Mouse (Mus musculus): ENCODE results near the gene Cep170b. TPM values are rescaled to one million over a fixed set of nuclear protein-coding genes. Genes with fewer than 3 reads are reported as not detected.

Cep170b gene
- total and polyA plus RNA-seq, 2 experiments from 2014 or later, result 2.4 to 17.6 TPM

DNA sequence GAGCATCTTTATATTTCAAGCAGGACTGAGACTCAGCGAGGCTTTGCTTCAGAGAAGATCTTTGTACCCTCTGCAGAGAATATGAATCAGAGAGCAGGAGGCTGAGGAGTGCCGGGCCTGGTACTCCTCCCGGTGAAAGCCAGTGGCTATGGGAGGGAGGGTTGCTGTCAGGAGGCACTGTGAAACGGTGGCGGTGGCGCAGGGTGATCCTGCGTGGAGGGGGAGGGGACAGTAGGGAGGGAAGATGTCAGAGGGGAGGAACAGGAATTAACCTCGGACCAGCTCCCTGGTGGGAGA lies 12.7 kb upstream of the Cep170b start:
- H3K4me2 ChIP-seq (ENCODE audit: low read depth, low read length), result no peak overlapping the region
- no peaks in the 10 kb centered on the region for H3K4me1 ChIP-seq (ENCODE audit: control insufficient read depth, insufficient read depth)
- no peaks in the 10 kb centered on the region for H3K9me3 ChIP-seq (replicated peaks; ENCODE audit: control insufficient read depth, low read length)
- WGBS, result 12% methylated on average over 8 of the region's 8 CpGs
- TF ChIP-seq CTCF (IDR thresholded peaks at IDR 0.05; ENCODE audit: low read depth), result no peak
- no peak for TF ChIP-seq EP300 (IDR thresholded peaks at IDR 0.05; ENCODE audit: low read depth)
- no peak overlapping the region for H3K9ac ChIP-seq (replicated peaks; ENCODE audit: low read depth, low read length)
- no peak for DNase-seq (ENCODE audit: low spot score)
- no peaks in the 10 kb centered on the region for H3K36me3 ChIP-seq (replicated peaks; ENCODE audit: control insufficient read depth, insufficient read depth, low read length)
- ATAC-seq (ENCODE audit: insufficient read depth, low read depth), result no peak
- H3K27me3 ChIP-seq (ENCODE audit: control insufficient read depth, insufficient read depth, low read length), result peaks cover 12% of the 10 kb centered on the region; the same call in 1 of the 2 replicates
- H3K4me3 ChIP-seq (ENCODE audit: low read depth, low read length), result no peak overlapping the region
- no peak overlapping the region for H3K27ac ChIP-seq (ENCODE audit: low read depth)

- 54% methylated on average over 3 of the region's 3 CpGs for WGBS
- ATAC-seq (ENCODE audit: insufficient read depth, low read depth), result no peak
- no peak overlapping the region for H3K27ac ChIP-seq (ENCODE audit: low read depth)
These were observed 6.3 kb upstream of the Cep170b start for GRCm38 (mm10) chr12:112713984-112714383.

DNA sequence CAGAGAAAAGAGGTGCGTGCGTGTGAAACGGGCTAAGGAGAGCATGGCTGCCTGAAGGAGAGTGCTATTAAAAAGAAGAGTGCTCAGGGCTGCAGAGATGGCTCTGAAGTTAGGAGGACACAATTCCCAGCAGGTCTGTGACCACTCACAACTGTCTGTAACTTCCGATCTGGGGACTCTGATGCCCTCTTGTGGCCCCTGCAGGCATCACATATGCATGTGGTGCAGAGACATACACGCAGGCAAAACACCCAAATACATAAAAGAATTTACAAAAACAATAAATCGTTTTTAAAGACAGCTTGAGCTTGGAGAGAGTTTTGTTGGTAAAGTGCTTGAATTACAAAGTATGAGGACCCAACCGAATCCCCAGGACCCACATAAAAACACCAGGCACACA lies 3.1 kb upstream of the Cep170b start:
- ATAC-seq (ENCODE audit: insufficient read depth, low read depth) (no peak), DNase-seq (ENCODE audit: low spot score) (no peak)
- WGBS, result 39% methylated on average over 7 of the region's 7 CpGs
- H3K9me3 ChIP-seq (replicated peaks; ENCODE audit: control insufficient read depth, low read length), result no peaks in the 10 kb centered on the region
- 0 out of 2 replicates have a peak, but pooled peaks cover 7% of the 10 kb centered on the region for H3K27me3 ChIP-seq (ENCODE audit: control insufficient read depth, insufficient read depth, low read length)
- H3K27ac ChIP-seq (ENCODE audit: low read depth), result no peak overlapping the region
- H3K36me3 ChIP-seq (replicated peaks; ENCODE audit: control insufficient read depth, insufficient read depth, low read length), result no peaks in the 10 kb centered on the region
- H3K4me3 ChIP-seq (ENCODE audit: low read depth, low read length), result no peak overlapping the region
- H3K4me2 ChIP-seq (ENCODE audit: low read depth, low read length), result no peak overlapping the region
- 0 out of 2 replicates have a peak, but pooled peaks cover 8% of the 10 kb centered on the region for H3K4me1 ChIP-seq (ENCODE audit: control insufficient read depth, insufficient read depth)
- peak; percentile 59 for TF ChIP-seq CTCF (IDR thresholded peaks at IDR 0.05; ENCODE audit: low read depth)
- TF ChIP-seq EP300 (IDR thresholded peaks at IDR 0.05; ENCODE audit: low read depth), result no peak
- no peak overlapping the region for H3K9ac ChIP-seq (replicated peaks; ENCODE audit: low read depth, low read length)

More at GRCm38 (mm10) chr12:112713984-112714383, 6.3 kb upstream of the Cep170b start:
- Histone ChIP-seq H3K27me3 (ENCODE audit: control insufficient read depth, insufficient read depth, low read length) (0 out of 2 replicates have a peak, but pooled peaks cover 2% of the 10 kb centered on the region), H3K9me3 (replicated peaks; ENCODE audit: control insufficient read depth, low read length) (no peaks in the 10 kb centered on the region), H3K4me3 (ENCODE audit: low read depth, low read length) (no peak overlapping the region), H3K4me1 (ENCODE audit: control insufficient read depth, insufficient read depth) (no peaks in the 10 kb centered on the region), H3K4me2 (ENCODE audit: low read depth, low read length) (no peak overlapping the region), H3K9ac (replicated peaks; ENCODE audit: low read depth, low read length) (no peak overlapping the region), H3K36me3 (replicated peaks; ENCODE audit: control insufficient read depth, insufficient read depth, low read length) (no peaks in the 10 kb centered on the region)
- no peak for TF ChIP-seq EP300 (IDR thresholded peaks at IDR 0.05; ENCODE audit: low read depth)
- TF ChIP-seq CTCF (IDR thresholded peaks at IDR 0.05; ENCODE audit: low read depth), result no peak
- DNase-seq (ENCODE audit: low spot score), result peak; percentile 17

- Histone ChIP-seq H3K9me3 (replicated peaks; ENCODE audit: control insufficient read depth, low read length) (no peaks in the 10 kb centered on the region), H3K4me1 (ENCODE audit: control insufficient read depth, insufficient read depth) (peaks cover 12% of the 10 kb centered on the region; the same call in 1 of the 2 replicates), H3K36me3 (replicated peaks; ENCODE audit: control insufficient read depth, insufficient read depth, low read length) (no peaks in the 10 kb centered on the region), H3K4me2 (ENCODE audit: low read depth, low read length) (no peak overlapping the region), H3K4me3 (ENCODE audit: low read depth, low read length) (no peak overlapping the region), H3K27me3 (ENCODE audit: control insufficient read depth, insufficient read depth, low read length) (0 out of 2 replicates have a peak, but pooled peaks cover 7% of the 10 kb centered on the region), H3K9ac (replicated peaks; ENCODE audit: low read depth, low read length) (no peak overlapping the region), H3K27ac (ENCODE audit: low read depth) (no peak overlapping the region)
- DNase-seq (ENCODE audit: low spot score) (no peak), ATAC-seq (ENCODE audit: insufficient read depth, low read depth) (no peak)
- WGBS, result 67% methylated on average over 5 of the region's 5 CpGs
- TF ChIP-seq CTCF (IDR thresholded peaks at IDR 0.05; ENCODE audit: low read depth) (no peak), EP300 (IDR thresholded peaks at IDR 0.05; ENCODE audit: low read depth) (no peak)
These were observed 1.3 kb upstream of the Cep170b start for GRCm38 (mm10) chr12:112718995-112719394.

- TF ChIP-seq EP300 (IDR thresholded peaks at IDR 0.05; ENCODE audit: low read depth) (no peak), CTCF (IDR thresholded peaks at IDR 0.05; ENCODE audit: low read depth) (no peak)
- no peak overlapping the region; the same call in 1 of the 2 replicates for H3K9ac ChIP-seq (replicated peaks; ENCODE audit: low read depth, low read length)
- peak overlapping the region; percentile 44; the same call in 1 of the 2 replicates for H3K27ac ChIP-seq (ENCODE audit: low read depth)
- DNase-seq (ENCODE audit: low spot score) (no peak), ATAC-seq (ENCODE audit: insufficient read depth, low read depth) (peak; percentile 25; the same call in 1 of the 2 replicates)
- H3K9me3 ChIP-seq (replicated peaks; ENCODE audit: control insufficient read depth, low read length), result no peaks in the 10 kb centered on the region
- H3K4me2 ChIP-seq (ENCODE audit: low read depth, low read length), result peak overlapping the region; percentile 99
- H3K27me3 ChIP-seq (ENCODE audit: control insufficient read depth, insufficient read depth, low read length), result 0 out of 2 replicates have a peak, but pooled peaks cover 7% of the 10 kb centered on the region
- WGBS, result 54% methylated on average over 12 of the region's 12 CpGs
- no peaks in the 10 kb centered on the region for H3K36me3 ChIP-seq (replicated peaks; ENCODE audit: control insufficient read depth, insufficient read depth, low read length)
- peaks cover 12% of the 10 kb centered on the region; the same call in 1 of the 2 replicates for H3K4me1 ChIP-seq (ENCODE audit: control insufficient read depth, insufficient read depth)
- H3K4me3 ChIP-seq (ENCODE audit: low read depth, low read length), result no peak overlapping the region
These were observed 702 bp downstream of the Cep170b start for GRCm38 (mm10) chr12:112720890-112721423.

All from heart, postnatal 0 days (tissue).